Mouse (Mus musculus): Measurements from ENCODE around the gene Arhgef2.

Arhgef2 gene

GRCm38 (mm10) chr3:88684980-88685941 is 79.5 kb downstream of the Arhgef2 start, which contains the start of gene Khdc4:
Khdc4 (plus strand) TSS chr3:88685803.
- DNase-seq (ENCODE audit: low spot score): peak; percentile 99

GRCm38 (mm10) chr3:88685958-88686451 is 80.2 kb downstream of the Arhgef2 start:
- DNase-seq (ENCODE audit: low spot score): peak; percentile 76

- DNase-seq (ENCODE audit: low spot score): no peak
Observed at GRCm38 (mm10) chr3:88686734-88687611, 81.2 kb downstream of the Arhgef2 start.

GRCm38 (mm10) chr3:88689079-88689478 is 83.3 kb downstream of the Arhgef2 start:
- DNase-seq (ENCODE audit: low spot score): no peak

GRCm38 (mm10) chr3:88695545-88695944 is 89.8 kb downstream of the Arhgef2 start:
- no peak for DNase-seq (ENCODE audit: low spot score)

Data from embryo, embryonic 10 days (tissue).